Mouse (Mus musculus) naive thymus-derived CD4-positive, alpha-beta T cell, adult 2 months (primary cell): ENCODE data around the gene Peli1.

Source experiments
- DNase-seq: peaks from one replicate; pipeline ENCODE4 v3.0.0-alpha.2; 2011; ENCODE audit warnings: low read depth

Peli1 gene

DNA sequence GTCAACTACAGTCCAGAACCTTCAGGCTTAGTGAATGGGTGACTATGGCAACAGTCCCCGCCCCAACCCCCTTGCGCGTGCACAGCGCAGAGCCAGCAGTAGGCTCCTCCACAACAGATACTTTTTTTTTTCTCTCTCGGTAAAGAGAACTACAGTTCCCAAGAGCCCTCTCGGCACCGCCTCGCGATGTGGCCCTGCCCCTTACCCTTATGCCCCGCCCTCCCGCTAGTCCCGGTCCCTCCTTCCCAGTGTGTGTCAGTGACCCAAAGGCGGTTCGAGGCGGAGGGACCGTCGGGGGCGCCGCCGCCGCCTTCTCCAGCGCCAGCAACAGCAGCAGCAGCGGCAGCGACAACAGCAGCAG lies at the start of gene Peli1:
TSS of gene Peli1 (plus strand) at position 225 of the 361 bp plus-strand sequence.
- peak; percentile 98 for DNase-seq

DNA sequence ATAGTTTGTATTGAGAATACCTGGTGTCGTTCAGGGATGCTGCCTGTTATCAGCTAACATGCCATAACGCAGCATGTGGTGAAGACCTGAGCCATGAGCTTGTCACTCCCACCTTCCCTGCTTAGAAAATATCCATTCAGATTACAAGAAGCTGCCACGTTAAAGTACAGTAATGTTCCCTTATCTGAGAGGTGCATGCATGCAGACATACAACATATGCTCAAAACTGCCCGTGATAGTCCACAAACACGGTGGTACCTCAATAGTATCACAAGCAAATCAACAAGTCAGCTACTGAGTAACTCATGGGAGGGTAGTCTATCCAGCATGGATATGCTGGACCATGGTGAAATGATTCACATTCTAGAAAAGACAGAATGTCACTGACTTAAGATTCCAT lies 48.5 kb upstream of the Peli1 start:
- no peak for DNase-seq

DNA sequence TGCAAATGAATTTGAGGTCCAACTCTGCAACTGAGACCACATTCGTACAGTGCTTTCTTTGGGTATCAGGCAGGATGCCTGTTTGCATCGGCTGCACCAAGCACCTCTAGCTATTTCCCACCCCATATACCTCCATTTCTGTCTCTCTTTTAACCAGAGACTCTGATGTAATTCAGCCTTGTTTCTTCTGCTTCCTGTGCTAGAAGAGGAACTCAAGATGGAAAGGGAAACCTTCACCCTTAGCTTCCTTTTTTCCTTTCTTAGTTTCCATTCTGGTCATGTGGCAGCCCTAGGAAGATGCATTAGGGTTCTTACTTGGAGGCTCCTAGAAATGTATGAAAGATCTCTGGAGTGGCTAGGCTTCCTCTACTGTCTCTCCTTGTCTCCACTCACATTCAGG lies 44.9 kb upstream of the Peli1 start:
- DNase-seq, result no peak

DNA sequence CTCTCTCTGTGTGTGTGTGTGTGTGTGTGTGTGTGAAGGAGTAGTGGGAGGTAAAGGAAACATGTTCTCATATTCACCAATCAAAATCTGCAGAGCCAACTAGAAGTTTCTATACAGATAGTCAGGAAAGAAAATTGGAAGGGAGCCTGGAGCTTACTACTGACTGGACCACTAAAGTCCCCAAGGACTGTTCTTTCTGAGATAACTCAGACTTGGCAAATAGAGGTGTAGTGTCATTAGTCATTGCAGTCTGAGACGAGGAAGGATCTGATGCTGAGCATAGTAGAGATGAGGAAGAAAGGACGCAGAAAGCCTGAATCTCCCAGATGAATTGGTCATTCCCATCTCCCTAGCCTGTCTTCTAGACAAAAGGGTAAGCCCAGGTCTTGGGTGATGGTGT lies 43.2 kb upstream of the Peli1 start:
- no peak for DNase-seq

DNA sequence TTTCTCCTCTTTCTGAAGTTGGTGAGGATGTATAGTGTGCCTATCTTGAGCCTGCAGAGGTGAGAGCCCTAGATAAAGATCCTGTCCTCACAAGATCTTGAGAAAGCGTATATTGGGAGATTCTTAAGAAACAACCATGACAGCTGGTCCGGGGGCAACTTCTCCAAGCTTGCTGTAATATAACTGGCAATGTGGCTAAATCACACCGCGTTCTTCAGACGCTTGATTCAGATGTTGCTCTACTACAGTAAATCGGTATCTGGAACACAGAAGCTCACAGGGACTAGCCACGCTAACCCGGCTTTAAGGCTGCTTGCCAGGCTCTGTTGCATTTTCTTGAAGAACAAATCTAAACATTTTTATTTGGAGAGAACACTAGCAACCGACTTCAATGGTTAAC lies 39.4 kb upstream of the Peli1 start:
- no peak for DNase-seq

DNA sequence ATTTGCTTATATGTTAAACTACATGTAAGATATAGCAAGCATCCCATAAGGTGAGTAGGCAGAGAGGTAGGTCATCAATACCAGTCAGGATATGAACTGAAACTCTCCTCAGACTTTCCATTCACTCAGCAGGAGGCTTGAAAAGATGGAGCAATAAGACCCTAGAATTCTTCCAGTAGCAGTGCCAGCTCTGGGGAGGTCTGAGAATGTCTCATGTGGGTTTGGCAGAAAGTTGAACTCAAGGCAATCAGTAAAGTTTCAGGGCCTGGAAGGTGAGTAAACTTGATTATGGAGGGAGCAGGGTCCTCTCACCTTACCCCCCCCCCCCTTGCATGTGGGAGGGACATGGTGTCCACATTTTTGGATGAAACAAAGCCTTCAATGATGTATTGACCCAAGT lies 36.5 kb upstream of the Peli1 start:
- DNase-seq, result no peak

DNA sequence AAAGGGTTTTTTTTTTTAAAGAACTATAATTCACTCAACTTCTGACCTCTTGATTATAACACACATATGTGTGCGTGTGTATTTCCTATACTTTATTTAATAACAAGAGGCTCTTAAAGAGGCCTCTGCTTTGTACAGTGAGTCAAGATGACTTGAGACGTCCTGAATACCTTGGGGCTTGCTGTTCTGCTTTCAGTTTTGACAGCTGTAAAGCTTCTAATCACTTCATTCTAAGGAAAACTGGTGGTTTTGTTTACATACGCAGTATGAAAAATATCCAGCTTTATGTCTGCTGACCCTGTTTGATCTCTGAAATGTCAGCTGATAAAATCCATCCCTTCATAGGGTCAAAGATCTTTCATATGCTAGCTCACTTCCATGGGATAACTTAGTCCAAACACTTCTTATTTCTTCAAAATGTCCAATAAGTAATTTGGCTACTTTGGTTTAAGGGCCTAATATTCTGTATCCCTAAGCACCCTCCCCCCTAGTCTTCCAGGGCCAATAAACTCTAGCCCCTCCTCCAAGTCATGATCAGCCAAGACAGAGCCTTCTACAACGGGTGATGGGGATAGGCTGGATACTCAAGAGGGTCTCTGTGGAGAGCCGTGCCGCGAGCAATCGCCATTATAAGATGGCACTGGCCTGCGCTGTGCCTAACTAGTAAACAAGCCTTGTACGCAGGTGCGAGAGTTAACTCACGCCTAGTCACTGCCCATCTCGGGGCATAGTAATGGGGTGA lies 34.8 kb upstream of the Peli1 start:
- DNase-seq, result no peak

DNA sequence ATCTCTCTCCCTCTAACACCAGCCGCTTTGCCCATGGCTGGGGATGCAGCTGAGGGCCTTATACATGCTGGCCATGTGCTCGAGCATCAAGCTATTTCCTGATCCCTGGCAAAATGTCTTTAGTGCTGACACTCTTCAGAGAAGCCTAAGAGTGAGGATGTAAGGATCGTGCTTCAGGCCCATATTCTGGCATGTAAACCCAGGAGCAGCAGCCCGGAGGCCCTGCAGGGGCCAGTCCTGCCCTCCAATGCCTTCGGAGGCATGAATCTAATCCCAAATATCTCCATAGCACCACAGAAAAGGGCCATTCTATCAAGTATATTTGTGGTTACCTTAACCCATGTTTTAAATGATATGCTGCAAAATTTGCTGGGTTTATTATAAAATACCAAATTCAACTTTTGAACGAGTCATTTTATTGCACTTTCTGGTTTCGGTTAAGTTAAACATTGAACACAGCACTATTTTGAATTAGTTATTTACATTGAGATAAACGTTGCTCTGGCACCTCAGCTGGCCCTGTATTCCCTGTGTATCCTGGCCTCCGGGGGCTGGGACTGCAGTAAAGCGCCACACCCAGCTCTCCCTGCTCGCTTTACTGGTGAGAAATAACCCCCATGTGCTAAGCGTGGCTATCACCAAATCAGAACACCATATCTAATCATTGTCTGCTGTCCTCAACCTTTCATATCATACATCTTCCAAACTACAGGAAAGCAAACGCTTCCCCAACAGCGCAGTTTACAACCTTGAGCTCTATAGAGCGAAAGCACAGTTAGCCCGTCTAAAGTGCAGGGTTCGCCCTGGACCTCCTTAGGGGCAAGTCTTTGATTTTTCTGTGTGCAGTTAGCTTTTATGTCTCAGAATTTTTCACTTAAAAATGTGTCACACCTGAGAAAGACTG lies 33.3 kb upstream of the Peli1 start:
- DNase-seq, result no peak

DNA sequence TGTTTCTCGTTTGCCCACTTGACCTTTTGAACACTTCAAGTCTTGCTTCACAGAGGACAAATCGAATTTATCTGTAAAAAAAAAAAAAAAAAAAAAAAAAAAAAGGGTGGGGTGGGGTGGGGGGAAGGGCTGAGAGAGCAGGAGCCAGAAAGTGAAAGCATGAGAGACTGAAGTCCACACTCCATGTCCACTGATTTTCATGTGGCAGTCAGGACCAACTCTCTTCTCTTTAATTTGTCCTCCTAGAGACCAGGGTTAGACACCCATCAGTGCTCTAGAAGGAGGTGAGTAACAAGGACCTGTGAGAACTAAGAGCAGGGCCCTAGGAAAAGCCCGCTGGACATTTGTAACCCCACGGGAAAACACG lies 32.7 kb upstream of the Peli1 start:
- DNase-seq, result no peak

DNA sequence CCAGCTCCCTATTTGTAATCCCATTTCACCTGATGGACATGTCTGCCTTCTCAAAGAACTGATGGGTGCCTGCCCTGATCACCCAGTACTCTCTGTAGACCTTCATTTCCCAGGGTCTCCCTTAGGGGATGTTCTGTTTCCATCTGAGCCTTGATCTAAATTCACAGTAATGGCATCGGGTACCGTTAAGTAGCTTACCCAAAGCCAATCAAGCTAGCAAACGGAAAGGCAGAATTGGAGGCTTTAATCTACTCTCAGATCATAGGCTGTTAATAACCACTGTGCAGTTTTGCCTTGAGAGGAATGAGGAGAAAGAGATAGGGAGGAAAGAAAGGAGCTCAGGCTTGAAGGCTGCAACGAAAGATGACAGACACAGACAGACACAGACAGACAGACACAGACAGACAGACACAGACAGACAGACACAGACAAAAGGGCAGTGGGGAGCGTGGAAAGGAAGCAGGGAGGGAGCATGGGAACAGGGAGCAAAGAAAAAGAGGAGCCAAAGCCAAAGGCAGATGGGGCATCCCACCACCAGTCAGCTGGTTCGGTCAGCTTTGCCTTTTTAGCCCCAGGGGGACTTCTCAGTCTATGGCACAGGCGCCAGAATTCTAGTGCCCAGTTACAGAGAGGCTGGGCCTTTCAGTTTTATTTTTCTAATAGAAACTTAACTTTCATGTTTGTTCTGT lies 30.6 kb upstream of the Peli1 start:
- no peak for DNase-seq

DNA sequence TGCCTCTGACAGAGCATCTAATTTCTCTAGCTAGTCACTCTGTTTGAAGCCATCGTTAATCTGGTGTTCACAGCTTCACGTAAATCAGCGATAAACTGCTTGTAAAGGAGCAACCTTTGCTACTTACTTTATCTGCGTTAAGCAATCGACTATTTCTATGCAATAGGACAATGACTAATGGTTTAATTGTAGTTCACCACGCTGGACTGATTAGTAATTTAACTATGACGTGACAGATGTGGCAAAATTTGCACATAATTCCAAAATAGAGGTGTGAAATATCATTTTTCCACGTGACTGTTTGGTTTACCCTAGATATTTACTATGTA lies 30.1 kb upstream of the Peli1 start:
- no peak for DNase-seq

DNA sequence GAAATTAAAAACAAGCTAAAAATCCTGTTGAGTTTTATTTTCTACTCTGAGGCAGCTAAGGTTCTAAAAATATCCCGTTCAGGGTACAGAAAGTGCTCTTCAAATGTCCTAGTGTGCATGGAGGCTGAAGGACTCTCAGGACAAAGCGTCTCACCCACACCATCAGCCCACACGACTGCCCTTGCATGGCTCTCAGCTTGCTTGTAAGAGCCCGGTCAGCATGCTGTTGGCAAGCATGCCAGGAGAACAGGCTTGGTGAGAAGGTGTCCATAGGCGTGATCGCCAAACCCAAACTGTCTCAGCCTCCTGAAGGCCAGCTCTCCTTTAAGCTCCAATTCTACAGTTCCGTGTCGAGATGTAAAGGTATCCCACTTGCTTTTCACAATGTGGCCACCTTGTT lies 29.7 kb upstream of the Peli1 start:
- no peak for DNase-seq

DNA sequence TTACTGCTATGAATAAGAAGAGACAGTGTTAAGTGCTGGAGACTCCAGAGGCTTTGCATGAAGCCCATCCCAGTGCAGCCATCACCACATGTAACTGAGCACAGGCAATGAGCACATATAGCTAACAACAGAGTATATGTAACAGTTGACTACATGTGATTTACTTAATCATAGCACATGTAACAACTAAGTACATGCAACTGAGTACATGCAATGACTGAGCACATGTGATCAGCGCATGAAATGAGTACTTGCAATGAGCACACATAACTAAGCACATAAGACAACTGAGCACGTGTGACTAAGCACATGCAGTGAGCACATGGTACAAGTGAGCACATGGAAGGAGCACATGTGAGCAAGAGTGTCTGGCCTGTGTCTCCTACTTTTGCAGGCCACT lies 29.0 kb upstream of the Peli1 start:
- no peak for DNase-seq

DNA sequence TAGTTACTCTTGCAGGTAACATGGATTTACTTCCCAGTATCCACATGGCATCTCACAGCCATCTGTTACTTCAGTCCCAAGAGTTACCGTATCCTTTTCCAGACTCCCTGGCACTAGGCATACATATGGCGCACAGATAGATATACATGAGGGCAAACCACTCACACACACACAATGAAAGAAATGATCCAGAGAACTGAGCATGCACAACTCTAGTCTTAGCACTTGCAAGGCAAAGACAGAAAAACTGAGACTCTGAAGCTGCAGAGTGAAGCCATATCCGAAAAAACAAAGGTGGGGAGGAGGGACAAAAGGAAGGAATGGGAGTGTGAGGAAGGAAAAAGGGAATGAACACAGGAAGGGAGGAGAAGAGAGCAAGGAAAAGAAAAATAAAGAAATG lies 27.8 kb upstream of the Peli1 start:
- DNase-seq, result no peak

DNA sequence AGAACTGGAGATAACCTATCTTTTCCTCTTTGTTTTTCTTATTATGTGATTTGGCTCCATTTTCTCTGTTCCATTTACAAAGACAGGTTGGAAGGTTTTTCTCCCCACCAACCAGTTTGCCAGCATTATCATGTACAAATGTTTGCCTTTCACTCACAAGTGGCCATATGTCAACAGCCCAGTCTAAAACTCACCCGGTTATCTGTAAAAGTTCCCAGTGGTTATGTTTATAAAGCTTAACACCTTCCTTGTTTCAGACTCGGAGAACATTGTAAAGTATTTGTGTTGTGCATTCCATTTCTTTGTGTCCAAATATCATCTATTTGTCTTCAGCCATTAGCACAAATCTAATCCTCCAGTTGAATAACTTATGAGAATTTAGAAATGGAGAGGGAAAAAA lies 11.7 kb upstream of the Peli1 start:
- no peak for DNase-seq

DNA sequence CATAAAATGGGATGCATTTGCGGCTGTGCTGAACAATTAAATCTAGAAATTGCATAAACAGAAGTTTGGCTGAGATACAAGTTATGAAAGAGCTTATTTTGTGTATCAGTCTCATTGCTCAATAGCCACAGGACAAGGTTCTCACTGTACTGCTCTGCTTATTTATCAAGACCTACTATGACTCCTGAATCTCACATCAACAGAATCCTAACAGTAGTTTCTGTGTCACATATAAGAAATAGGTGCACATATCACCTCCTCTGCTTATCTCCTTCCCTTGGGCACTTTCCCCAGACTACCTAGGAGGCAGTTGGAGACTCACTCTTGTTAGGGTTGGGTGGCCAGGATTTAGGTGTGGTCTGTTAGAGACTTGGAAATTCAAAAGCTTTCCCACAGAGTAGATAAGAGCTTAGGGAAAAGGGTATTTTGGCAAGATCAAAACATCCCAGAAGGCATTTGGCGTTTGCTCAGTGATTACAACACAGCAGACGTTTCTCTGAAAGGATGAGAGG lies 11.2 kb upstream of the Peli1 start:
- DNase-seq, result no peak

DNA sequence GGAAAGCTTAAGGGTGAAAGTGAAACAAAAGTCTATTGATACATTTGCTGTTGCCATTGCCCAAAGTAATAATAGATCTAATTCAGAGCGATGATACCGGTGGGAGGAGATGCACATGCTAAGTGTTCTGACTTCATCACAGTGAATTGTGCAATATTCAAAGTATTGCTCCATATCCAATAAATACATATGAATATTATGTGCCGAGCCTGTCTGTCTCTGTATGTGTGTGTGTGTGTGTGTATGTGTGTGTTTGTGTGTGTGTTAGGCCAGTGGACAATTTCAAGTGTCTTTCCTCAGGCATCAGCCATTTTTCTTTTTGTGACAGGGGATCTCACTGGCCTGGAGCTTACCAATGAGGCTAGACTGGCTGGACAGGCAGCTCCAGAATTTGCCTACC lies 9.9 kb upstream of the Peli1 start:
- no peak for DNase-seq

DNA sequence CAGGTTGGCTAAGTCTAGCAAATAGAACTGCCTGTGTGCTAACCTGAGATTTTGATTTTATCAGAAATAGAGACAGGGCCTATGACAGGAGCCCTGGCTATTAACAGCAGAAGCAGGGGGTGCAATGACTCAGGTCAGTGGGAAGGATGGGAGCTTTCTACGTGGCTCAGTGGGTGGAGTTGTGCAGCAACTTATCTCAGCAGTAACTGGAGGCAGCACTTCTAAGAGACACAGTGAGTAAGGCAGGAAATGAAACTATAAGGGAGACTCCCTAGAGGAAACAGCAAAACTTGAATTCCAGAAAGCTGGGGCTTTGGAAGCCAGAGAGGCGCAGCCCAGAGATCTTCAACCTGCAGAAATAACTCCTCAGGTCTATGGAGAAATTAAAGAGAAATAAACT lies 8.4 kb upstream of the Peli1 start:
- peak; percentile 42 for DNase-seq

DNA sequence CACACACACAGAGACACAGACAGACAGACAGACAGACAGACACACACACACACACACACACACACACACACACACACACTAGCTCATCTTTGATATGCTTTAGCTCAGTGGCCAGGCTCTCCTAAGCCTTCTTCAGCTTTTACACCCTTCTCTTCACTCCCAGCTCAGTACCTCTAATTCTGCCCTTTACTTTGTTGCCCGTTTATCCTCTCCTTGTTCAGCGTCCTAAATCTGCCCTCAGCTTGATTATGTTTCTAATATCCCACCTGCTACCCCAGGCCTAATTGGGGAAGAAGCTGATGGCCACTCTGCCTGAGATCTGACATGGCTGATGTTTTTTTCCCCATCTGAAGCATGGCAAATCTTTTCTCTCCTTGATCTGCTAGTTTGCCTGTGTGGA lies 2.7 kb upstream of the Peli1 start:
- no peak for DNase-seq

DNA sequence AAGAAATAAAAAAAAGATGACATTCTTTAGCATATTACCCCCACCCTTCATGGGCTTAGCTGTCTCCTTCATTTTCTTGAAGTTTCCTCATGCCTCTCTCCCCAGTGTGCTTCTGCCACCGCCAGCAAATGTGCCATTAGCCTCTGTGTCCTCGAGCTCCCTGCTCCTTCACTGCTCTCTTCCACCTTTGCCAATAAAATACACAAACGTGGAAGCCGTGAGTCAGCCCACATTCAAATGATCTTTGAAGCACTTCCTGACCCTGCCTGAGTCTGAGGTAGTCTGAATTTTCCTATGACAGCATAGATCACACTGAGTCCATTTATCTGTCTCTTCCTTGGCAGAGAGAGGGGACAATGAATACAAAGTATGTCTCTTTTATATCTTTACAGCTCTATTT lies 1.5 kb upstream of the Peli1 start:
- peak; percentile 39 for DNase-seq

DNA sequence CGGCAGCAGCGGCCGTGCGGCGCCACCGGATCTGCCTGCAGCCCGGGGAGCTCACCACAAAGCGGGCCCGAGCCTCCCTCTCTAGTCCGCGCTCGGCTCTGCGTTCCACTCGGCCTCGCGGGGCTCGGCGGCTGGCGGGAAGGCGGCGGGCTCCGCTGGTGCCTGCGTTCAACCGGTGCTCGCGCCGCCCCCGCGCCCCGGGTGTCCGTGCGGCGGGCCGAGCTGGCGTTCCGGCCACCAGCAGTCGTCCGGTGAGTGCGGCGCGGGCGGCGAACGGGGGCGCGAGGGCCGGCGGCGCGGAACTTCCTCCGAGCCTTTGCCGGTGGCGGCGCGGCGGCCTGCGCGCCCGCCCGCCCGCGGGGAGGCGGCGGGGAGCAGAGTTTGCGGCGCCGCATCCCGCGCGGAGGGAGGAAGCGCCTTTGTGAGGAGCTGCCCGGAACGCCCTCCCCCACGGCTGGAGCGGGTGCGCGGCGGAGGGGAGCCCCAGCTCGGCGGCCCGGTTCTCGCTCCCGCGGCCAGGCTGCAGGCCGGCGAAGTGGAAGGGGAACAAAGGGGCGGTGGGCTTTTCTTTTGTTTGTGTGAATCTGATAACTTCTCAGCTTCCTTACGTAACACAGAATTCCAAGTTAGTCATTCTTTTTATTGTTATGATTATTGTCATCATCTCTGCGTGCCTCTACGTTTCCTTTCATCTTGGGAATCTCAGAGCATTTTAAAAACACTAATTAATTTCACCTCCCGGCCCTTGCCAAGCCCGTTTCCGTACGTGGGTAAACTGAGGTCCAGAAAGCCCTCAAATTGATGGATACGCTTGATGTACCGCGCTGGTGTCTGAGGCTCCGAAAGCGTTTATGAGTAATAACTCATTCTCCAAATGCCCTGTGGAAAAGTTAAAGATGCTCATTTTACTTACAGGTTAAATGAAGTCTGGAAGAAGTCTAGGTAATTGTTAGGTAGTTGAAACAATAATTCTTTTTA lies 626 bp downstream of the Peli1 start:
- peak; percentile 68 for DNase-seq

DNA sequence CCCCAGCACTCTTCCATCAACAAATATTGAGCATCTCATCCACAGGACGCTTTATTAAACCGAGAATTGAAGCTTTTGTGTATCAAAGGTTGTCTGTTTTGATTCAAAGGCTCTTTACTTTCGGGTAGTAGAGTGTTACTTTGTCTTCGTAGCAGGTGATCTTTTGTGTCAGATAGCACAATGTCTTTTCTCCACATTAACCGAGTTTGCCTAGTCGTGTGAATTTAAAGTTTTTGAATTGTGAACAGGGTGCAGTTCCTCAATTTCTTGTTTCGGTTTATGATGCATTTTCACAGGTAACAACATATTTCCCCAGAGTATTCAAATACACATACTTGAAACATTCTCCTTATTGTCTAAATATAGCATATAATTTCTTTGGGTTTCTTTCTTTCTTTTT lies 1.5 kb downstream of the Peli1 start:
- DNase-seq, result no peak
